Mouse (Mus musculus): ENCODE results near the gene Lysmd1. TPM values are rescaled to one million over a fixed set of nuclear protein-coding genes. Genes with fewer than 3 reads are reported as not detected.
A peak's percentile ranks its signal among the peaks of the same experiment; 100 is the strongest.

Lysmd1 gene
- total RNA-seq, 2 experiments from 2014 or later = 3.1 to 3.8 TPM

DNA sequence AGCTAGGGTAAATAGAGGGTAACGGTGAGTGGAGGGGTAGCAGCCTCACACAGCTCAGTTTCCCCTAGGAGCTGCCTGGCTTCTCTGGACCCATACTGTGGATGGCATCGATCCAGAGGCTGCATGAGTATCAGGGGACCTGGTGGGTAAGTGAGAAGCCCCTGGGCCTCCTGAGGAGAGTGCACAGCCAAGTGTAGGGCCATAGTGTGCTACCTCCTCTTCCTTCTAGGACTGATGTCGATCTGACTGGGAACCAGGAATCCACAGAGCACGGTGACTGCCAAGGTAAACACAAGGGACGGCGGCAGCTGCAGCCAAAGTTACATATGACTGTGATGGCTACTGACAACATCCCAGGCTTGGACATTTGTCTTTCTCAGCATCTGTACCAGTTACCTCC lies 37.2 kb downstream of the Lysmd1 start:
- no peak for ATAC-seq (replicated peaks; ENCODE audit: poor library complexity)

DNA sequence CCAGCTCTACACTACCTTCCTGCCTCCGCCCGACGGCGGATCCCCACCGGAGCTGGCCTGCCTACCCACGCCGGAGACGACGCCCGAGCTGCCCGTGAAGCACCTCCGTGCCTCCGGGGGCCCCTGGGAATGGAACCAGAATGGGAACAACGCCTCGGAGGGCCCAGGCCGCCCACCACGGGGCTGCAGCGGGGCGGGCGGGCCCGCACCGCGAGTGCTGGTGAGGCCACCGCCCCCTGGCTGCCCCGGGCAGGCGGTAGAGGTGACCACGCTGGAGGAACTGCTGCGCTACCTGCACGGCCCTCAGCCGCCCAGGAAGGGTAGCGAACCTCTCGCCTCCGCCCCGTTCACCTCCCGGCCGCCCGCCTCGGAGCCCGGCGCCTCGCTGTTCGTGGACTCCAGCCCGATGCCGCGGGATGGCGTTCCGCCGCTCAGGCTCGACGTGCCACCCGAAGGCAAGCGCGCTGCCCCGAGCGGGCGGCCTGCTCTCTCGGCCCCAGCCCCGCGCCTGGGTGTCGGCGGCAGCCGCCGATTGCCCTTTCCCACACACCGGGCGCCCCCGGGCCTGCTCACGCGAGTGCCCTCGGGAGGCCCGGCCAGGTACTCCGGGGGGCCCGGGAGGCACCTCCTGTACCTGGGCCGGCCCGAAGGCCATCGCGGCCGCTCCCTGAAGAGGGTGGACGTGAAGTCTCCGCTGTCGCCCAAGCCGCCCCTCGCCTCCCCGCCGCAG lies 38.8 kb downstream of the Lysmd1 start:
- ATAC-seq (replicated peaks; ENCODE audit: poor library complexity) = no peak

DNA sequence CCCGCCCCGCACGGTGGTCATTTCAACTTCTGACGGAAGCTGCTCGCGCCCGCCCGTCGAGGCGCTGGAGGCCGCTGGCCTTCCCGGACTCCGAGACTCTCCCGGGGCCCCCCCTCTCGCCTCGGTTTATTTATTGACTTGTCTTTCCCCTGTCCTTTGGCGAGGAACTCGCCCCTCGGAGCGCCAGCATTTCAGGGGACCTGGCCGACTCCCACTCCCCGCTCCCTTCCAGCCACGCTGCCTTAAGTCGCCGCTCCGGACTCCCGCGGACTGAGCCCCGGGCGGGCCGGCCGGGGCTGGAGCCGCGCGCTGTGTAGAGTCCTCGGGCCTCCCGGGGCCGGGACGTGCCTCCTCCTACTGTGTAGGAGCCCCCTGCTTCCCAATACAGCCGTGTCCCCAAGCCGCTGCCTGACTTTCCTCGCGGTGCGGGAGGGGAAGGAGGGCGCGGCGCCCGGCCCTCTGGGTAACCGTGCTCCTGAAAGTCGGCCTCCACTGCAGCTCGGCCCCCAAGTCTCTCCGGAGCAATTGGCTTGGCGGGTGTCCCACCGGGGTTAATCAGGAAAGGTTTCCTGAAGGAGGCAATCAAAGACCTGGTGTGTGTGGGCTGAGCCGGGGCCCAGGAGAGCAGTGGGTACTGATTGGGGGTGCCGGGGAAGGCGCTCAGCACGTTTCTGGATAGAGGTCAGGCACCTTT lies 39.5 kb downstream of the Lysmd1 start:
- ATAC-seq (replicated peaks; ENCODE audit: poor library complexity) = peak; percentile 18

DNA sequence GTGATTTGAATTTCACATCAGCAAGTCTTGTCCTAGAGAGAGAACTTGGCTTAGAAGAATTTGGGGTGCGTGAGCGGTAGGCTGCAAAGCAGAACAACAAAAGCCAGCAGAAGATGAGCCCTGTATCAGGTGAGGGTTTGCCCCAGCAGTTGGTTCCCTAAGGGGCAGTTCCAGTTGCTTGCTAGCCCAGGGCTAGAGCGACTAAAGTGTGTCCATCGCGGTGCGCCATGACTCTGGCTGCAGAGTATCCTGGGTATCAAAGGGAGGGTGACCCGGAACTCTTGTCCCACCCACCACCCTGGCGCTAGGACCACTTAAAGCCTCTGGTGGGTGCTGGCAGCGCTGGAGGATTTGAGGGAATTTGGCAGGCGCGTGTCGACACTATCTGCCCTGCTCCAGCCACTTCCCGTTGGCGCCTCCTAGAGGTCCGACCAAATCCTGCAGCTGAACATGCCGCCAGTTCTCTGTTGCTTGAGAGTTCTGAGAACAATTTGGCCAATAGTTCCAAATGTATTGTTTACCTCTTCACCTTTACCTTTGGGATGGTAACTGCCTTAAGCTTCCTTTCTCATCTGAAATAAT lies 40.2 kb downstream of the Lysmd1 start:
- peak; percentile 94 for ATAC-seq (replicated peaks; ENCODE audit: poor library complexity)

DNA sequence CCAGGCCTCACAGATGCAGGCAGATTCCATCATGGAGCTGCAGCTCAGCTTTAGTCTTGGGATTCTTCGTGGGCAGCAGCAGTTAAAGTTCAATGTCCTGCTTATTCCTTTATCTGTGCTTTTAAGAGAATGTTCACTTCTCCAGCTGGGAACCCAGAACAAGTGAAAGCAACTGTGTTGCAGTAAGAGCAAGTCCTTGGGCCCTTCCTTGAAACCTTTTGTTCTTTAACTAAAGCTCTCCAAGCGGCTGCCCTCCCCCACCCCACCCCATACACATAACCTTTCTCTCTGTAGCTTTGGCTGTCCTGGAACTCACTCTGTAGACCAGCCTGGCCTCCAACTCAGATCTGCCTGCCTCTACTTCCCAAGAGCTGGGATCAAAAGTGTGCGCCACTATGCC lies 42.6 kb downstream of the Lysmd1 start:
- ATAC-seq (replicated peaks; ENCODE audit: poor library complexity) = no peak

DNA sequence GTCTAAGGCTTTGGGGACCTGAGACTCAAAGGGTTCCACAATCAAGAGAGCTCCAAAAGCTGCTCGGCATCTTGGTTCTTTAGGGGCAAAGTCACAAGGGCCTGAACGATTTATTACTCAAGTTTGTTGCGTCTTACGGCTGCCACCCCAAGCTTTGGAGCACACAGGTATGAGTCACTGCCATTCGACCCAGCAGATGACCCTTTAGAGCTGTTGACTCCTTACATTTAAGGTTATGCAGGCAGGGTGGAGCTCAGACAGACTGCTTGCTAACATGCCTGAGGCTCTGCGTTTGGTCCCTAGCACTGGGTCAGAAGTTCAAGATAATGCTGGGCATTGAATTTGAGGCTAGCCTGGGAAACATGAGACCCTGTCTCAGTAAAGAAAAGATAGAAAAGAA lies 43.7 kb downstream of the Lysmd1 start:
- ATAC-seq (replicated peaks; ENCODE audit: poor library complexity) = no peak

DNA sequence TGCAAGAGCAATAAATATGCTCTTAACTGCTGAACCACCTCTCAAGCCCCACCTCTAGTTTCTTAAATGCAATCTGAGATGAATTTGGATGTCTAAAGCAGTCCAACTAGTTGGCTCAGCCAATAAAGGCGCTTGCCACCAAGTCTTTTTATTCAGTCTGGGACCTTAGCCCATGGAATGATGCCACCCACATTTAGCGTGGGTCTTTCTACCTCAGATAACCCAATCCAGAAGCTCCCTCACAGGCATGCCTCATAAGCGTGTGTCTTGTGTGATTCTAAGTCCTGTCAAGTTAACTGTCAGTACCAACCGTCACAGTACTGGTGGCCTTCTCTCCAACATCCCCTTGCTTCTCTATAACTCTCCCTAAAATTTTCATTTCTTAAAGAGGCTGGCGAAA lies 45.1 kb downstream of the Lysmd1 start:
- no peak for ATAC-seq (replicated peaks; ENCODE audit: poor library complexity)

DNA sequence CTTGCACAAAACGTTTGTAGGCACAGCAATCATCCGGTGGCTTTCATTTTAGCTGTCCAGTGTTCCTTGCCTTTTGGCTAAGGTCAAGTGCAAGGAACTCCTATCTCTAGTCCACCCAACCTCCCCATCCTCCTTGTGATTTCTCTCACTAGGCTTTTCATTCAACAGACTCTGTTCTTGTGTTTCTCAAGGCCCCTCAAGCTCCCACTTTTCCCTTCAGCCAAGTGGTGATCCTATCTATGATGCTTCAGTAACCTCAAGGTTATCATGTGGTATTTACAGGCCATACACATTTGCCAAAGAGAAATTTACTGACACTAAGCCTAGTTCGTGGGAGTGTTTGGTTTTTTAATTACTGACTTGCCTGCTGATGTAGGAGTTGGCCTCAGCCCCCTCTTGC lies 46.0 kb downstream of the Lysmd1 start:
- ATAC-seq (replicated peaks; ENCODE audit: poor library complexity) = no peak

DNA sequence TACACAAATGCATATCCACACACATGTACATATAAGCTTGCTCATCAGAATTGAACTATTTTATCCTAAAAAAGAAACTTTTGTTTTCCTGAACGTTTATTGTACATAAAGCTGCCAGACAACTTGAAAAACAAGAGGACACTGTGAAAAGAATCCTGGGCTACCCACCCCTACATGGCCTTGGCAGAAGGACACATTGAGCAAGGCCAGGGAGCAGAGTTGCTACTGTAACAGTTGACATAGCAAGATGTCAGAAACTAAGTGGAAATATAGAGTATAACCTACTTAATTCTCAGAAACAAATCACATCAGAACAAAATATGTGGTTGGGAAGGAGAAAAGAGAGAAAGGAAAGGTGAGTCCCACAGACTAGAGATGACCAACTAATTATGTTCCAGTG lies 48.0 kb downstream of the Lysmd1 start:
- no peak for ATAC-seq (replicated peaks; ENCODE audit: poor library complexity)

DNA sequence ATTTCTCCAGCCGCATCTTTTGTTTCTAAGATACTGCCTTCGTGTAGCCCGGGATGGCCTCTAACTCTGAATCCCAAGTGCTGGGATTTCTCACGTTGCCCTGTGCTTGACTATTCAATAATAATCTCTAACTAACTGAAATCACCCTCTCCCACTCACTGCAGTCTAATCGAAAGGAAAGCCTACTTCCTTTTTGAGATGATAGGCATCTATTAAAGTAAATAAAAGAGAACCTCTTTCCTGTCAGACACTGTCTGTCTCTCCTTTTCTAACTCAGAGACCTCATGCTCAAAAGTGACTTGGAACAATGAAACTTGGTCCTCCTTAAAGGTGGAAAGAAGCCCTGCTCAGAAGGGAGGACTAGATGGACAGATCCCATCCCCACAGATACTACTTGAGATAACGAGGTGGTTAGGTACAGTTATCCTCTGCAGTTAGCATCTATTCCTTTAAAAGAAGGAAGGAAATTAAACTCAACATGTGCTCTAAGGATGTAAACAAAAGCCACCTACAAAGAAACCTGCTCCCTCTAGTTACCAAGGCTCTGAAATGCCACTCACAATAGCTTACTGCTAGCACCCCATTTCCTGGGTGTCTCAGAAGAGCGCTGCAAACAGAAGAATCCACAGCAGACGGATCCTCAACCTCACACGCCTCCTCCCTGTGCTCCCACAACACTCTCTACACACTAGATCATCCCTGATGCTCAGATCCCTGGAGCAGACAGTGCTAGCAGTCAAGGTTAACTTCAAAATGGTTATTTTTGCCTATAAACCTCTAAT lies 51.1 kb downstream of the Lysmd1 start:
- ATAC-seq (replicated peaks; ENCODE audit: poor library complexity) = no peak

DNA sequence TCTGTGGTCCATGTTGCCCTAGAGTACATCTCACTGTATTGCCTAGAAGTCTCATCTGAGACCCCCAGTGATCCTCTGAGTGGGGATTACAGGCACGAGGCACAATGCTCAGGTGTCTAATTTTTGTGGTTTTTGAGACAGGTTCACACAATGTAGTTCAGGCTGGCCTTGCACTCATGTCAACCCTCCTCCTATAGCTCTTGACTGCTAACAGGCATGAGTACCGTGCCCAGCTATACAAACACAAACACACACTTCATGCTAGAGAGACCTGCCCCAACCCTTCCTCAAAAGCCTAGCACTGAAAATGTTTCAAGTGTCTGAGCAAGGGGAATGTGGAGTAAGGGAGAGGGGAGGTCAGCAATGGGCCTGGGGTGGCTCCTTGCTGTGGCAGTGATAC lies 52.2 kb downstream of the Lysmd1 start:
- no peak for ATAC-seq (replicated peaks; ENCODE audit: poor library complexity)

DNA sequence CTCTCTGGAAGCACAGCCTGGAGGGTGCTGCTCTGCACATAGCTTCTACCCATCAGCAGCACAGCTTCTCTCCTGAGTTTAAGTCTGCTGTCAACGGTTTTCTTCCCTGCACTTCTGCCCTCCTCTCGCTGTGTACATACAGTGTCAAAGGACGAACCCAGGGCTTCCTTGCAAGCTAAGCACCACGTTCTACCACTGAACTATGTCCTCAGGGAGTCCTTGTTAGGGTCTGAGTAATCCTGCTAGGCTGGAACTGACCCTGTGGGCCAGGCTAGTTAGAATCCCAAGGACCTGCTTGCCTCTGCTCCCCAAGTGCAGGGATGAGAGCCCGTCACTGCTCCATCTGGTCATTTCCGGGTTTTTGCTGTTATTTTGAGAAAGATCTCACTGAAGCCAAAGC lies 53.0 kb downstream of the Lysmd1 start:
- no peak for ATAC-seq (replicated peaks; ENCODE audit: poor library complexity)

Other genes starting within 250 kb of the Lysmd1 start
- 341 and 364 TPM in 2 replicates for gene Psmb4, start 247.1 kb upstream of the Lysmd1 start, total RNA-seq (2015)
- 196 and 240 TPM in 2 replicates for gene Psmb4, start 247.1 kb upstream of the Lysmd1 start, total RNA-seq (2017)
- gene Selenbp1, start 201.0 kb upstream of the Lysmd1 start, total RNA-seq (2015) = 27.3 and 28.8 TPM in 2 replicates
- gene Selenbp1, start 201.0 kb upstream of the Lysmd1 start, total RNA-seq (2017) = 28.2 and 38.5 TPM in 2 replicates
- 18.0 and 20.3 TPM in 2 replicates for gene Rfx5, start 180.0 kb upstream of the Lysmd1 start, total RNA-seq (2015)
- 16.2 and 20.3 TPM in 2 replicates for gene Rfx5, start 180.0 kb upstream of the Lysmd1 start, total RNA-seq (2017)
- 21.2 and 23.5 TPM in 2 replicates for gene Pi4kb, start 159.4 kb upstream of the Lysmd1 start, total RNA-seq (2015)
- gene Pi4kb, start 159.4 kb upstream of the Lysmd1 start, total RNA-seq (2017) = 24.0 and 24.5 TPM in 2 replicates
- 15.8 and 21.5 TPM in 2 replicates for gene Zfp687, start 118.6 kb upstream of the Lysmd1 start, total RNA-seq (2015)
- gene Zfp687, start 118.6 kb upstream of the Lysmd1 start, total RNA-seq (2017) = 19.6 and 21.3 TPM in 2 replicates
- gene Psmd4, start 91.5 kb upstream of the Lysmd1 start, total RNA-seq (2015) = 91.5 and 116 TPM in 2 replicates
- gene Psmd4, start 91.5 kb upstream of the Lysmd1 start, total RNA-seq (2017) = 233 and 245 TPM in 2 replicates
- 16.3 and 21.0 TPM in 2 replicates for gene Pip5k1a, start 27.2 kb upstream of the Lysmd1 start, total RNA-seq (2015)
- gene Pip5k1a, start 27.2 kb upstream of the Lysmd1 start, total RNA-seq (2017) = 15.5 and 21.8 TPM in 2 replicates
- gene Vps72, start 23.1 kb upstream of the Lysmd1 start, total RNA-seq (2015) = 40.4 and 47.6 TPM in 2 replicates
- gene Vps72, start 23.1 kb upstream of the Lysmd1 start, total RNA-seq (2017) = 97.9 and 124 TPM in 2 replicates
- 1.1 and 2.6 TPM in 2 replicates for gene Tmod4, start 9.6 kb upstream of the Lysmd1 start, total RNA-seq (2015)
- 2.3 and 2.5 TPM in 2 replicates for gene Tmod4, start 9.6 kb upstream of the Lysmd1 start, total RNA-seq (2017)
- gene Scnm1, start 77 bp upstream of the Lysmd1 start, total RNA-seq (2015) = 43.4 and 45.8 TPM in 2 replicates
- 66.0 and 85.7 TPM in 2 replicates for gene Scnm1, start 77 bp upstream of the Lysmd1 start, total RNA-seq (2017)
- 17.9 and 18.7 TPM in 2 replicates for gene Tnfaip8l2, start 8.3 kb downstream of the Lysmd1 start, total RNA-seq (2015)
- gene Tnfaip8l2, start 8.3 kb downstream of the Lysmd1 start, total RNA-seq (2017) = 17.8 and 25.1 TPM in 2 replicates
- 0.05 and 0.07 TPM in 2 replicates for gene Sema6c, start 26.4 kb downstream of the Lysmd1 start, total RNA-seq (2015)
- not detected in 2 replicates for gene Sema6c, start 26.4 kb downstream of the Lysmd1 start, total RNA-seq (2017)
- gene Gabpb2, start 83.8 kb downstream of the Lysmd1 start, total RNA-seq (2015) = 28.5 and 29.3 TPM in 2 replicates
- 43.1 and 57.7 TPM in 2 replicates for gene Gabpb2, start 83.8 kb downstream of the Lysmd1 start, total RNA-seq (2017)
- 56.2 and 56.7 TPM in 2 replicates for gene Cdc42se1, start 94.6 kb downstream of the Lysmd1 start, total RNA-seq (2015)
- 52.5 and 60.3 TPM in 2 replicates for gene Cdc42se1, start 94.6 kb downstream of the Lysmd1 start, total RNA-seq (2017)
- gene Mllt11, start 98.1 kb downstream of the Lysmd1 start, total RNA-seq (2015) = 4.6 and 5.8 TPM in 2 replicates
- 4.9 and 5.5 TPM in 2 replicates for gene Mllt11, start 98.1 kb downstream of the Lysmd1 start, total RNA-seq (2017)
- gene Gm128, start 107.5 kb downstream of the Lysmd1 start, total RNA-seq (2015) = 1.0 and 1.4 TPM in 2 replicates
- 0.34 and 0.46 TPM in 2 replicates for gene Gm128, start 107.5 kb downstream of the Lysmd1 start, total RNA-seq (2017)
- not detected in 2 replicates for gene Bnipl, start 117.1 kb downstream of the Lysmd1 start, total RNA-seq (2015)
- not detected in 2 replicates for gene Bnipl, start 117.1 kb downstream of the Lysmd1 start, total RNA-seq (2017)
- 30.9 and 33.2 TPM in 2 replicates for gene Mindy1, start 147.3 kb downstream of the Lysmd1 start, total RNA-seq (2015)
- gene Mindy1, start 147.3 kb downstream of the Lysmd1 start, total RNA-seq (2017) = 22.7 and 23.6 TPM in 2 replicates
- gene Prune1, start 148.0 kb downstream of the Lysmd1 start, total RNA-seq (2015) = 14.8 and 15.2 TPM in 2 replicates
- 7.8 and 11.8 TPM in 2 replicates for gene Prune1, start 148.0 kb downstream of the Lysmd1 start, total RNA-seq (2017)
- 11.2 and 15.9 TPM in 2 replicates for gene Anxa9, start 173.1 kb downstream of the Lysmd1 start, total RNA-seq (2015)
- gene Anxa9, start 173.1 kb downstream of the Lysmd1 start, total RNA-seq (2017) = 5.5 and 7.0 TPM in 2 replicates
- 193 and 203 TPM in 2 replicates for gene Cers2, start 180.7 kb downstream of the Lysmd1 start, total RNA-seq (2015)
- 91.3 and 98.4 TPM in 2 replicates for gene Cers2, start 180.7 kb downstream of the Lysmd1 start, total RNA-seq (2017)
- gene Setdb1, start 223.1 kb downstream of the Lysmd1 start, total RNA-seq (2015) = 37.0 and 37.8 TPM in 2 replicates
- gene Setdb1, start 223.1 kb downstream of the Lysmd1 start, total RNA-seq (2017) = 31.5 and 34.7 TPM in 2 replicates